Mouse (Mus musculus): ENCODE measurements around the gene Kcnk2. TPM values are rescaled to one million over a fixed set of nuclear protein-coding genes. Genes with fewer than 3 reads are reported as not detected.

Kcnk2 gene
- total RNA-seq (2021): 17.9 and 30.1 TPM in 2 replicates
- long read RNA-seq, transcript Kcnk2-209 (7 exons, 1,373 nt): major isoform, 13 of 30 reads
- long read RNA-seq, partial matches to known transcripts: 8 of 30 reads
- long read RNA-seq, other reads (novel, unspliced or antisense): 3 of 30 reads

DNA sequence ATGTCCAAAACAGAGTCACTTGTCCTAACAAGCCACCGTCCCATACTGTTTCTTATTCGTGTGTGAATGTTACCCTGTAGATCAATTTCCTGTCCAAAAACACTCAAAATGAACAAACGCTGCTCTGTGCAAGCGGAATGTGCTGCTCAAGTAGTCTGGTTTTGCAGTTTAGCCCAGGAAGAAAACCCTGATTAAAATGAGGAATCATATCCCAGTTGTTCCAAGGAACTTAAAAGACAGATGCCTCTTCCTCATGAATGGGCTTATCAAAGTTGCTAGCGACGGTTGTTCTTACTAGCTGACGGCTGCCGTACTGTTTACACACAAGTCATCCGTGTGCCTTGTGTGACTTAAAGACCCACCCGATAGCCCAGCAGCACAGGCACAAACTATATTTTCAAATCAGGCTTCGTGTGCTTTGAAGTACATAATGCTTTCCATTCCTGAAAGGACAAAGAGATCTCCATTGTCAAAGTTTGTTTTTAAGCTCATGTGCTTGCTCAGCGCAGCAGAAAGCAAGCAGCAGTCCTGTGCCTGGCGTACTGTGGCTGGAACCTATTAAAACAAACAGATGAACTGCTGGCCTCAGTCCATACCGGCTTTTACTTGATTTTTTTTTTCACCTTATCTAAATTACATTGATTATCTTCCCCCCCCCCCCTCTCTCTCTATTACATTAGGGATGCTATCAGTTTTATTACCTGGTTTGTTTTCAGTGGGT is at the start of gene Kcnk2:
TSS of gene Kcnk2 (minus strand) at position 51 of the 721 bp plus-strand sequence.
- no peak for DNase-seq

DNA sequence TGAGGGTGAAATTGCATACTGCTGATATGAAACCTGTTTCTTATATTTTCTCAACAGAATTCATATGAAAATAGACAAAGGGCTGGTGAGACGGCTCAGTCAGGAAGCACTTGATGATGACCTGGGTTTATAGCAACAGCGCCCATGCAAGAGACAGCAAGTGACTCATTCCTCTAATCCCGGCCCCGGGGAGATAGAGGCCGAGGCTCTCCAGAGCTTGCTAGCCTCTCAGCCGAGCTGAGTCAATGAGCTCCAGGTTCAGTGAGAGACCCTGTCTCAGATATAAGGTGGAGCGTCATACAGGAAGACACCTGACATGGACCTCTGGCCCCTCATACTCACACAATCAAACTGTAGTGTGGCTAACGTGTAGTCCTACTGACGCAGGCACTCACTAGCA is 38.7 kb upstream of the Kcnk2 start:
- no peak for DNase-seq

DNA sequence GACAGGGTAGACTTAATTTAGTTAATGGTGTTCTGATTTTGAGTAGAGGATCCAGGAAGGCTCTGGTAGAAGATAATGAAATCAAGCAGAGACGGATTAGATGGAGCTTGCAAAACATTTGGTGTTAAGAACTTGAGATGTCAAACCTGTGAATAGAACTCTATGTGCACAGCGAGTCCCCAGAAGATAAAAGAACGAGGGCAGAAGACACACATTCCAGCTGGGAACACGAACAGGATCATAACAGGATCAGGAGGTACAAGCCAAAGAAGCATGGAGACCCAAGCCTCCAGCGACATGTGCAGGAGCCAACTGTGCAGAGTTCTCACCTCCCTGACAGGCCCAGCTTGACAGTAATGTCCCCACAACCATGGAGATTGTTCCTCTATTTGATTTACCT is 35.1 kb upstream of the Kcnk2 start:
- DNase-seq: no peak

DNA sequence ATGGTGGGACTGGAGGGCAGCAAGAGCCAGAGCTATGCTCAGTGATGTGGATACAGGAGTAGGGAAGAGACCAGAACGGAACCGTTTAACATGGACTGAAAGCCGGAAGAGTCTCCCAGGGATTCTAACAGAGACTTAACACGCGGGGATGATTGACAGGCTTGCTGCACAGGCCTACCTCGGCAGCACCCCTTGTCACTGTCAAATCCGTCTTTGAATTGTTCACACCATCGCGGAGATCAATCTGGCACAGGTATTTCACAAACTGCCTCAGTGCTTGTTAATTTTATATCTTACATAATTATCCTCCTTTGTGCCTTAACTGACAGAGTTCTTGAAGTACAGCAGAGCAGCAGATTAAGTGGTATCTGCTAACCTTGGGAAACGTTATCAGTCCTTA is 33.4 kb upstream of the Kcnk2 start:
- DNase-seq: no peak

DNA sequence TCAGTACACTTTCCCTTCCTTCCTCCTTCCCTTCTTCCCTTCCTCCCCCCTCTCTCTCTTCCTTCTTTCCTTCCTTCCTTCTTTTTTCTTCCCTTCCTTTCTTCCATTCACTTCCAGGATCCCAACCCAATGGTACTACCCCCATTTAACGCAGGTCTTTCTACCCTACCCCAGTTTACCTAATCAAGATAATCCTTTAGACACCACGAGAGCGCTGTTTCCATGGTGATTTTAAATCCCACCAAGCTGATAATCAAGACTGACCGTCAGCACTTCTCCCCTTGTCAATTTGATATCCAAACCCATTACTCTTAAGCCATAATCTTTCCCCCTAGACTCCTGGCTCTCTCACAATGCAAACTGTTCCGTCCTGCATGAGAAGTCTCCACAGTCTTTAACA is 29.4 kb upstream of the Kcnk2 start:
- DNase-seq: no peak

DNA sequence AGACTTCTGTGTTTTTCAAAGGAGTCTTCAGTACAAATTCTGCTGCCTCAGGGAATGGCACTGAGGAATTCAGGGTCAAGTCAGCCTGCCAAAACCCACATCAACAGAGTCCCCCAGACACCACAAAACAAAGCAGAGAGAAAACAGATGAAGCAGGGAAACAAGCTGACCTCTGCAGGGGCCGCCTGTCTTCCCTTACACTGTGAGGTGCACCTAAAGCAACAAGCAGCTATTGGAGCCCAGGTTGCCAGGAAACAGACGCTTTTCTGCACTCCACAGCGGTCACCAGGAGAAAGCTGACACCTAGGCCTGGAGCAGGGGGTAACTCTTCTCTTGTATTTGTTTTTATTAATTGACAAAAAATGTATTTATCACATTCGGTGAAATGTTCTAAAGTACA is 28.5 kb upstream of the Kcnk2 start:
- no peak for DNase-seq

DNA sequence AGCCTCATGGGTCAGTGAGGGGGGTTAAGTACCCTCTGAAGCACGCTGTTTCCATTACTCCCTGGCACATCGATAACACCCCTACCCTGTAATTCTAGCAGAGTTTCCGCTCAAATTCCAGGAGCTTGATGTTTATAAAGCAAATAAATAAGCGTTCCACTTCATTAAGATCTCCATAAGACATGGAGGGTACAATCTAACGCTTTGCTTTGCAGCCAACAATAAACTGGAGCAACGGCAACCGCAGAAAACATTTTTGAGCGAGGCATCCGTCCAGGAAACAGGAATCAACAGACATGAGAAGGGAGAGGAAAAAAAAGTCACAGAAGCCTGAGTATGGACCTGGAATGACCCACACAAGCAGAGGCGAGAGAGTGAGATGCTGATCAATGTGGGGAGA is 27.5 kb upstream of the Kcnk2 start:
- DNase-seq: no peak

DNA sequence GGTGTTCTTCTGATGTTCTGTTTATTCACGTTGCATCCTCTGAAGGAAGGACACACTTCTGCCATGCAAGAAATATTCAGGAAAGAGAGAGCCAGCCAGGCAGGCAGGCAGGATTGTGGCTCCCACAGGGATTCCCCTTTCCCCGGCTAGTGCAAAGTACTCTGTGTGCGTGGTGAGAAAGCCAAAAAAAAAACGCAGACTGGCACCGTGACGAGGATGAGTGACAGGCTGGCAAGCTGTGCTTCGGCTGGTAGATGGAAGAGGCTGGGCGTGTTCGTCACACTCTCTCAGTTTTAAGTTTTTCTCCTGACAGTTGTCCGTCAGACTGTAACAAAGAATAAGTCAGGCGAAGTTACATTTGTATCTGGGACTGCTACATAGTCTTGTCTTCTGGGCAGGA is 24.2 kb upstream of the Kcnk2 start:
- no peak for DNase-seq

DNA sequence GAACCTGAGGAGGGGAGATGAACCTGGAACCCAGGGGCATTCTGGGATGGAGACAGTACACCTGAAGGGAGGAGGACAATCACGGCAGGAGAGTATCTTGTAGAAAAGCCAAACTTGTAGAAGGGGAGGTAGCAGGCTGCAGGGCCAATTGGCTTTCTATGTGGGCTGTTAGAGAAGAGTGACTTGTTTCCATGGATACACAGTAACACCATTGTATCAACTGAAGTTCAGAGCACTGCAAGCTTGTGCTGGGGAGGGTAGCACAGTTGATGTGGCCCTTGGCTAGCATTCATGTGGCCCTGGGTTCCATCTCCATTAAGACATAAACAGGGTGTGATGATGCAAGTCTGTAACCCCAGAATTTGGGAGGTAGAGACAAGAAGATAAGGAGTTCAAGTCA is 17.8 kb upstream of the Kcnk2 start:
- no peak for DNase-seq

DNA sequence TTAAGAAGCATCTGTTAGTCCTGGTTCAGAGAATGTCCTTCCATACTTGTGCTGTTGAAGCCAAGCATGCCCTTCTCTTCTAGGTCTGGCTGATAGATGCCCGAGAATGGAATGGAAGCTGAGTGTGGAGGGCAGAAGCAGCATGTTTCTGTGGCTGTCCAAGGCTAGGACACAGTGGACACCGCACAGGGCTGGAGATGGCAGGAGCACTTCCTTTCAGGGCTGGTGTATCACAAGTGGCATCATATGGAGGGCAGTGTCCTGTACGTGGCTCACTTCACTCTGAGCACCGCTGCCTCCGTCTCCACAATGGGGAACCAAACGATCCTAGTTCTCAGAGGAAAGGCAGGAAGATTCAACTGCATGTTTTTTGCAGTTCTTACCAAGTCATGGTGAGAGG is 7.8 kb upstream of the Kcnk2 start:
- no peak for DNase-seq

DNA sequence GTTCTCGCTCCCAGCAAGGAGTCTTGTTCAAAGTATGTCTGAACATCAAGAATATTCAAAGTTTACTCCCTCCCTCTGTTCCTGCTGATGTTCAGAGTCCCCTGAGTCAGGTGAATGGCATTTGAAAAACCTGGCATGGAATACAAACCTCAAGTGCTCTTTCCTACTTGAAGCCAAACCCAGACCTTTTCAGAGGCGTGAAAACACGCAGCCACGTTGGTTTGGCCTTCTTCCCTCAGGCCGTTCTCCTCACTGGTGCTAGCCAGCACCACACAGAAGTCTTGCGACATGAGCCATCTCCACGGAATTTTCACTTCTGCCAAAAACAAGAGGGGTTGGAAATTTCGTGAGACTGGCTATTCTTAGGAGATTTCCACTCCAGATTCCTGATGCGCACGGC is 3.1 kb upstream of the Kcnk2 start:
- no peak for DNase-seq

DNA sequence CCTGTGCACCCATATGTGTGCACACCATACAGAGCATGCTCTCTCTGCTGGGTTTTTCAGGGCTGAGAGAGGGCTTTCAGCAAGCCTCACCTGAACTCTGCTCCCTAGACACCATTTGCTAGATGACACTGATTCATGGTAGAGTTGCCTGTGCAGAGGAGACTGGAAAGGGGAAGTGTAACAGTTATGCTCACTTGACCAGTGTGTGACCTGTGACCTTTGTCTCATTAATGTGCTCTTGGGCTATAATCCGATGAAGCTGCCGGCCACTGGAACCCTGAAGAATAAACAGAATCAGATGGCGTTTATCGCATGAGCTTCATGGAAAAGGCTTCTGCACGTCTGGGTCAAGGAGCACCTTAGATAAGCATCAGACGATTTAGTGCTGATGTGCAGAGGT is 1.5 kb upstream of the Kcnk2 start:
- DNase-seq: no peak

DNA sequence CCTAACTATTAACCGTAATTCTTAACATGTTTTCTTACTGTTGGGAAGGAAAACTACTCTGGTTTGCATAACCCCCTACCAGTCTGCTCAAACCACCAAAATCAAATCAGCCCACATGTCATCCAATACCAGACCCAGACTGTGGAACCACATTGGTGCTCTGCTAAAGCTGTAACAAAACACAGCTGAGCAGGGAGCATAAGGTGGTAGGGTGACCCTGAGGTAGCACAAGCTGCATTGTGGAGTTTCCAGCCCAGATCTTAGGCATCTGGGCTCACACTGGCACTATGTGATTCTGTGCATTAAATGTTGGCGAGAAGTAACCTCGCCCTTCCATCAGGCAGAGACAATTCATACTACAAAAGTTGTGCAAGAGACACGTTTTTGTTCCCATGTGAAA is 1.1 kb upstream of the Kcnk2 start:
- DNase-seq: no peak

DNA sequence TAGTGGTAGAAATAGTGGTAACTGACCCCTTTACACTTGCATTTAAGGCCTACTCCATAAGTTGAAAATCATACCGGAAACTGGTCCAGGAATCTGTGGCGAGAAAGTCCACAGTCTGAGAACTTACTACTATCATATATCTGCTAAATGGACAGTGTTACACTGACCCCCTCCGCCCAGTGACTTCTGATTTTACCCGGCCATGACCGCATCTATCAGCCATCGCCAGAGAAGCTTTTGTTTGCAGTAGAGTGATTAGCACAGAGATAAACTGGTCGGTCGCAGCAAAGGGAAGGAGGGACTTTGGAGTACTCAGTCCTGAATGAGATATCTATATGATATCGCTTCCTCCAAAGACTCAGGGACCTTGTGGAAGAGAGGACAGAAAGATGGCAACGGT is 15.2 kb downstream of the Kcnk2 start:
- DNase-seq: no peak

DNA sequence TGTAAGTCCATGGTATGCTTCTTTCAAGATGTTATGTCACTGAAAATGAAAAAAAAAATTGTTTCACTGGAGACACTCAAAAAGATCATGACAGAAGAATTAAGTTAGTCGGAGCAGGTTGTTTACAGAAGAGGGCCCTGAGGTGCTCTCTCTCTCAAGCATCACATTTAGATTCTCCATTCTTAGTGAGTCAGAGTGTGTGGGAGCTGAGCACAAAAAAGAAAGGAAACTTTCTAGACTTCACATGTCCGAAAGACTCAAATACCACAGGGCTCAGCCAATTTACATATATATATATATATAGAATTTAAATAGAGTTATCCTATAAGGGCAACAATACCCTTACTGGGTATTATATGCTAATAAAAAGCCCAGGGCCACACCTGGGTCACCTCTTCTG is 15.9 kb downstream of the Kcnk2 start:
- DNase-seq: no peak

DNA sequence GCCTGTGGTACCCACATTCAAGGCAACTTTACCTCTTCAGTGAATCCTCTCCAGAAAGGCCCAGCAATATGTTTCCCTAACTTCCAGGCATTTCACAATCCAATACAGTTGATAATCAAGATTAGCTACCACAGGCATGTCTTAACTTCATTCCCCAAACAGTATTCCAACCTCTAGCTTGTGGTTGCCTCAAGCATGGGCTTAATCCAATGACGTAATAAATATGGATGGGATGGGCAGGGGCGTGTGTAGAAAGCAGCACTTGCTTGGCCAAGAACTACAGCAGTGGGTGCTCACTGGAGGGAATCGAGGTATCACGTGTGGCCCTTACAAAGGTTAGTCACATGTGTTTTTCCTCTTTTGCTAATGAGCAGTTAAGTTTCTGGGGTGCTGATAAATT is 34.4 kb downstream of the Kcnk2 start:
- DNase-seq: no peak

DNA sequence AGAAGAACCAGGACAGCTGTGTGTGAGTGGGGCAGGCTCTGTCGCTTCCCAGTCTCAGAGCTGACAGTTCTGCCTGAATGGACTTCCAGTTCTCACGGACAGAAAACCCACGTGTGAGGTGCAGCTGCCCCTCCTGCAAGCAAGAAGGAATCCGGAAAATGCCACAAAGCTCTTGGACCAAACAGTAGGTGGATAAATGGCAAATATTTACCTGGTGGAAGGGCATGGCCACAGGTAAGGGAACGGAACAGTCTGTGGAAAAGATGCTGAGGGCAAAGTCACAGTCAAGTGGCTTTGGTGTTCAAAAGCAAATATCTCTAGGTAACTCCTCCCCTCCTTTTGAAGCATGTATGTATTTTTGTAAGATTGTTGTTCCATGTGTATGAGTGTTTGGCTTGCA is 37.9 kb downstream of the Kcnk2 start:
- no peak for DNase-seq

DNA sequence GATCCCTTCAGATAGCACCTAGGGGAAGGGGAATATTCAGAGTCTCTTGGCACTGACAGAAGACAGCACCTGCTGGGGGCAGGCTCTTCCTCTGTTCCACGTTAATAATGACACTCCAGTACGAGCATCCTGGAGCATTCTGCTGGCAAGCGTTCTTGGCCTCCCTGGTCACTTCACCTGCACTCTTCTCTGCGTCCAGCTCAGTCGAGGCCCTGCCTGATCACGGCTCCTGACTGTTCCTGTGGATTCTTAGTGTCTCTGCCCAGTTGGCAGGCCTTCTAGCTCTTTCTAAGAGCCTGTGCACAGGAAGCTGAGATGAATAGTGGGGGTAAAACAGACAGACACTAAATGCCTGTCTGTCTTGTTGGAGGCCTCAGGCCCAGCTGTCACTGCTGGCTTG is 39.5 kb downstream of the Kcnk2 start:
- no peak for DNase-seq

DNA sequence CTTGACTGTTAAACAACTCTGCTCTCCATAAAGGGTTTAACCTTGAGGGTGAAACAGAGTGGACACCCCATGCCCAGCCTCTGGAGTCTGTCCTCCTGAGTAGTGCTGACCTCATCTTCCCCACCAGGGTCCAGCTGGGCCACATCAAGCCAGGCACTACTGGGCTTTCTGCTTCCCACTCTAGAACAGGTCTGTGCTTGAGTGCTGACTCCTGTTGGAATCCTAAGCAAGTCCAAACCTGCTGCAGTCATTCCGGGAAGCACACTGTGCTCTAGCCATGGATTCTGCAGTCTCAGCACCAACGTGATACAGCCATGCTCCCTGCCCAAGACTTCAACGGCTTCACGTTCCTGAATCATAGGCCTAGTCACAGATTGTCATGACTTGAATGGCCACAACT is 42.4 kb downstream of the Kcnk2 start:
- DNase-seq: no peak

DNA sequence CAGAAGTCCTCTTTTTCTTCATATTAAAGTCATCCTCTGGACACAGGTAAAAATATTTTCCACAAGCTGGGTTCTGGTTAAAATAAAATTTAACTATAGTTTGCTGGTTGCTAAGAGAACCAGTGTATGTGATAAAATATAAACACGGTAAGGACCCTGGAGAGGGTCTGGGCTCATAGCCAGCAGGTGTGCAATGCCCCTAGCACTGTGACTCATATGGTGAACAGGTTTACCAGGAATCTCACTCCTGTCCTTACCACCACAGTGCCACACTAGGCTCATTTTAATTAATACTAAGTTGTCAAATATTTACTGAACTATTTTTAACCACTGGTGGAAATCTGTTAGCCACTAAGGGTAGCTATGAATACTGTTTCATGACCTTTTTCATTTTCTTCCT is 48.2 kb downstream of the Kcnk2 start:
- no peak for DNase-seq

DNA sequence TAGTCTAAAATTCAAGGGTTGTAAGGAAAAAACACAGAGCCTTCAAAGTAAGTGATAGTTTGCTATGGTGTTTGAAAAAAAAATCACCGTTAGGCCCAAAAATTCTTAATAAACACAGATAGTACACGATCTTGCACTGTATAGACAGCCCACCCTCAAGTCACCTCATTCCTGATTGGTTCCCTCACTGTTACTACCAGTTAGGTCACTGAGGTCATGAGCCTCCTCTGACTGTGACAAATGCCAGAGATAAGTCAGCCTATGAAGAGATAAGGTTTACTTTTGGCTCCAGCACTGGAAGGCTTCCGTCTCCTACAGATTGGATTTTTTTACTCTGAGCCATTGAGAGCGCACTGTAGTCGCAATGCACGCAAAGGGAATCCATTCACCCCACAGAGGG is 50.3 kb downstream of the Kcnk2 start:
- no peak for DNase-seq

DNA sequence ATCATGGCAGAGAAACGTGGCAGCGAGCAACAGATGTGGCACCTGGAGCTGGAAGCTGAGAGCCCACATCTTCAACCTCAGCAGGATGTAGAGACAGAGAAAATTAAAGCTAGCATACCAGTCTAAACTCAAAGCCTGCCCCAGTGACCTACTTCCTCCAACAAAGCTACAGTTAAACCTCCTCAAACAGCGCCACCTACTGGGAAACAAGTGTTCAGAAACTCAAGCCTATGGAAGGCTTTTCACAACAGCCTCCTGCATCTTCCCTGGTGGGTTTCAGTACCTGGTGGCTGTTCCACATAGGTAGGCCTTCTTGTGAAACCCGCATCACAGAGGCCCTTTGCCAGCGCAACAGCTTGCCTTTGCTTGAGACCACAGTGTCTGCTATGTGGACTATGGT is 52.9 kb downstream of the Kcnk2 start:
- DNase-seq: no peak

DNA sequence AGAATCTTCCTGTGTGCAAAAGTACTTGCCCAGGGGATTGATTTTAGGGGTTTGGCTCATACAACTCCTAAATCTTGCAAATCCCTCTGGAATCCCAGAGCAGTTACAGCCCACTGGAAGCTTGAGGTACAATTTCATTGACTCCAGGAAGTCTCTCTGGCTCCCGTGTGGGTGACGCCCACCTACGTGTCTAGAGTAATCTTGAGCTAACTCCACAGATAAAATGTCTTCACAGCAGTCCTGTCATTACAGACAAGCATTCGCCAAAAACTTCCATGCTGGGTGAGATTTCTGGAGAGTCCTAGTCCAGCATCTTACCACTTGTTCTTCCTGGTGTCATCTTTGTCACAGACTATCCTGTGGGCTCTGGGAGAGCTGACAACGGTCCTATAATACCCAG is 56.9 kb downstream of the Kcnk2 start:
- no peak for DNase-seq

DNA sequence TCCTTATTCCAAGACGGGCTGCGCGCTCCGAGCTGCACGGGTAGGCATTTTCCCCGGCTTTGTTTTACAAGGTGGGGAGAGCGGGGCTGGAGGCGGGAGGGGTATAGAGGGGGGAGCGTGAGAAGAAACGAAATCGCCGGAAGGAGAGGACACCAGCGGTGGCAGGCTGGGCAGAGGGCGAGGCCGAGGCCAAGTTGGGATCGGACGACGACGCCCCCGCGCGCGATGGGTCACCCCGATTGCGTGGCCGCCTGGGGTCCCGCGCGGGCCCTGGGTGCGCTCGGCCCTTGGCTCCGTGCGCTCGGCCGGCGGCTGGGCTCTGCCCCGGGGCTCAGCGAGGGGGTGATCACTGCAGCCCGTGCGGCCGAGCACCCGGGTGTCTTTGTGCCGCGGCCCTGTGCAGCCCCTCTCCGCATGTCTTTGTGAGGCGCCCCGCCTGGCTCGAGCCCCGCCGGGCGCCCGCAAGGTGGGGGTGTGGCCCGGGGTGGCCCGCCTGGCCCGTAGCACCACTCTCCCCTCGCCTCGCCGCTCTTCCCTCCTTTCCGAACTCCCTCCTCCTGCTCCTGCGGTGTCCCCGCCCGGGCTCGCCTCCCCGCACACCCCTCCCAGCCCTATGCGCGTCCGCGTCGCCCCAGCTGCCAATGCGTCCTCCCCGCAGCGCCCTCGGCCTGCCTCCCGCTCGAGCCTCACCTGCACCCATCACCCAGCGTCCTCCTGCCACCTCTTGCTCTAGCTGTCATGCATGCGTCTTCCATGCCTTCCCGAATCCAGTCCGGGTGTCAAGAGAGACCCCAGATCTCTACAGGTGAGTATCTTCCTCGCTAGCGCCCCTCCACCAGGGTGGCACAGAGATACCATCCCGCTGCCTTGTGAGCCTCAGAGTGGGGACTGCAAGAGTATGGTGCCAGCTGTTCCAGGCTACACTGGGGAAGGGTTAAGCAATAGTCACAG is 58.5 kb downstream of the Kcnk2 start:
- peak; percentile 42 for DNase-seq

Data from adrenal gland, postnatal 25 days (tissue).